Mouse (Mus musculus) colon, adult 2 months (tissue): ENCODE data around the gene Gm9117. TPM values are rescaled to one million over a fixed set of nuclear protein-coding genes. Genes with fewer than 3 reads are reported as not detected.

ENCODE experiments used
- polyA plus RNA-seq: library from polyadenylated mRNA; depleted of rRNA; stranded (reverse); fragments of >200 nt; gene quantifications from 2 replicates; pipeline ENCODE4 v1.2.3, GENCODE M21; 2012; rRNA removed

The Gm9117 gene
- 0.17 TPM in 1 of 2 replicates, not detected in the other for polyA plus RNA-seq

DNA sequence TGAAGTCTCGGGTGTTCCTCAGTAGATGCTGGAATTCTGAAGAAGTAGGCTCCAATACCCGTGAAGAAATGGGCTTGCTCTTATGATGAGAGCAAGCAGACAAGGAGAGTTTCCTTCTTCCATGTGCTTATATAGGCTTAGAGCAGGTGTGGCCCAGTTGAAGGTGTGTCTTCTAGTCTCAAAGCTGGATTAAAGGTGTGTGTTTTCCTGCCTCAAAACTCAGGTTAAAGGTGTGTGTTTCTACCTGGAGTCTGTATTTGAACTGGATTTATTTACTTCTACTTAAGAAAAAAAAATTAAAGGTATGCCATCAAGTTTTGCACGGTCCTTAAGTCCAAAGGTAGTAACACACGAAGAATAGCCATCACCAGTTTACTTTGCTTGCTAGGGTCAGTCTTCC lies at the start of gene Gm9117:
TSS of gene Gm9117 (minus strand) at position 101 of the 400 bp plus-strand sequence.

GRCm38 (mm10) chr3:93961214-93961613 lies 17.9 kb upstream of the Gm9117 start, which contains the start of gene Tdpoz5:
Gene Tdpoz5, minus strand, starts transcription at chr3:93961314.

Other genes with a start within 250 kb of the Gm9117 start
- gene Gm5773, start 170.5 kb downstream of the Gm9117 start, polyA plus RNA-seq, result not detected in 2 replicates
- gene Tdpoz4, start 147.1 kb downstream of the Gm9117 start, polyA plus RNA-seq, result not detected in 2 replicates
- gene Tdpoz3, start 117.5 kb downstream of the Gm9117 start, polyA plus RNA-seq, result not detected in 2 replicates
- not detected in 2 replicates for gene Tdpoz5, start 17.8 kb upstream of the Gm9117 start, polyA plus RNA-seq
- not detected in 2 replicates for gene Gm9125, start 111.3 kb upstream of the Gm9117 start, polyA plus RNA-seq
- not detected in 2 replicates for gene Gm10697, start 129.1 kb upstream of the Gm9117 start, polyA plus RNA-seq
- gene Gm10696, start 234.7 kb upstream of the Gm9117 start, polyA plus RNA-seq, result not detected in 2 replicates